Mouse (Mus musculus) megakaryocyte, embryonic 14.5 days (primary cell): ENCODE data around the gene Apoe.

Experiments used
- FLI1 ChIP-seq: IDR thresholded peaks from 2 replicates; pipeline ENCODE4 v1.6.1; 2012; ENCODE audit warnings: low read length, inconsistent platforms, mixed read lengths
- GATA1 ChIP-seq: IDR thresholded peaks from 3 replicates; pipeline ENCODE4 v1.6.1; 2012; ENCODE audit warnings: mixed read lengths, low read length, inconsistent platforms, borderline replicate concordance

- TF ChIP-seq GATA1 (no peak), FLI1 (no peak)
These were observed 8.1 kb downstream of the Apoe start for GRCm38 (mm10) chr7:19690845-19691244.
